Mouse (Mus musculus): ENCODE measurements around the gene Sptan1.

GRCm38 (mm10) chr2:30009101-30009500 is 43.7 kb downstream of the Sptan1 start:
- TF ChIP-seq POLR2A (IDR thresholded peaks at IDR 0.05; ENCODE audit: control insufficient read depth in 1 of 2, insufficient read depth in 1 of 2, low read depth in 1 of 2, low read length in 2 of 2, poor library complexity in 1 of 2) (no peak), ZNF384 (IDR thresholded peaks at IDR 0.05; ENCODE audit: low read depth, low read length) (no peak), MYB (IDR thresholded peaks at IDR 0.05; ENCODE audit: low read depth, low read length) (no peak), JUND (IDR thresholded peaks at IDR 0.05; ENCODE audit: low read depth, low read length) (no peak)
